Mouse (Mus musculus): ENCODE results near the gene Phactr2. TPM values are rescaled to one million over a fixed set of nuclear protein-coding genes. Genes with fewer than 3 reads are reported as not detected.
A peak's percentile ranks its signal among the peaks of the same experiment; 100 is the strongest.
"Not testable (repeated sequence)": the region's sequence is repeated elsewhere in the genome, so short reads cannot be mapped to it uniquely, and the experiment has no call there.

Phactr2 gene
- total and polyA plus RNA-seq, 3 experiments: not detected

- no peaks in the 10 kb centered on the region for H3K4me1 ChIP-seq (ENCODE audit: control insufficient read depth in 1 of 2, insufficient read depth in 2 of 2, low read length in 2 of 2)
- H3K27me3 ChIP-seq (ENCODE audit: control insufficient read depth in 1 of 2, insufficient read depth in 2 of 2, low read length in 2 of 2): no peaks in the 10 kb centered on the region
- H3K9ac ChIP-seq (ENCODE audit: control insufficient read depth, low read depth, low read length, poor library complexity, severe bottlenecking): no peak overlapping the region
- H3K27ac ChIP-seq (ENCODE audit: control insufficient read depth, low read depth, low read length): no peak overlapping the region
- H3K4me3 ChIP-seq (ENCODE audit: control insufficient read depth in 1 of 2, insufficient read depth in 1 of 2, low read depth in 2 of 2, low read length in 2 of 2): no peak overlapping the region
- H3K9me3 ChIP-seq (replicated peaks; ENCODE audit: insufficient read depth, low read length): no peaks in the 10 kb centered on the region
- no peaks in the 10 kb centered on the region for H3K36me3 ChIP-seq (ENCODE audit: control insufficient read depth in 1 of 2, insufficient read depth in 2 of 2, low read length in 2 of 2)
- DNase-seq (ENCODE audit: low read depth, low spot score): no peak
- TF ChIP-seq SMC3 (IDR thresholded peaks at IDR 0.05; ENCODE audit: low read depth, low read length) (no peak), ETS1 (IDR thresholded peaks at IDR 0.05; ENCODE audit: low read depth, low read length) (no peak), TBP (IDR thresholded peaks at IDR 0.05; ENCODE audit: low read depth, low read length) (no peak), KAT2A (conservative IDR thresholded peaks at IDR 0.05; ENCODE audit: low read depth, low read length) (no peak), MXI1 (IDR thresholded peaks at IDR 0.05; ENCODE audit: low read depth, low read length) (no peak), CHD1 (IDR thresholded peaks at IDR 0.05; ENCODE audit: low read depth, low read length) (no peak), POLR2AphosphoS2 (IDR thresholded peaks at IDR 0.05; ENCODE audit: low read length) (no peak), ZMIZ1 (IDR thresholded peaks at IDR 0.05; ENCODE audit: low read depth, low read length) (no peak), ELF1 (IDR thresholded peaks at IDR 0.05; ENCODE audit: low read depth, low read length) (no peak)
- no peaks in the 10 kb centered on the region for H3K79me2 ChIP-seq (ENCODE audit: control insufficient read depth, insufficient read depth, low read length, poor library complexity)
These were observed 7.3 kb downstream of the Phactr2 start for GRCm38 (mm10) chr10:13466925-13467324.

- not testable (repeated sequence) for H3K9ac ChIP-seq (ENCODE audit: control insufficient read depth, low read depth, low read length, poor library complexity, severe bottlenecking); H3K27me3 ChIP-seq (ENCODE audit: control insufficient read depth in 1 of 2, insufficient read depth in 2 of 2, low read length in 2 of 2); H3K79me2 ChIP-seq (ENCODE audit: control insufficient read depth, insufficient read depth, low read length, poor library complexity); DNase-seq (ENCODE audit: low read depth, low spot score); H3K4me1 ChIP-seq (ENCODE audit: control insufficient read depth in 1 of 2, insufficient read depth in 2 of 2, low read length in 2 of 2); H3K36me3 ChIP-seq (ENCODE audit: control insufficient read depth in 1 of 2, insufficient read depth in 2 of 2, low read length in 2 of 2); H3K4me3 ChIP-seq (ENCODE audit: control insufficient read depth in 1 of 2, insufficient read depth in 1 of 2, low read depth in 2 of 2, low read length in 2 of 2); H3K27ac ChIP-seq (ENCODE audit: control insufficient read depth, low read depth, low read length); H3K9me3 ChIP-seq (replicated peaks; ENCODE audit: insufficient read depth, low read length)
These were observed 9.9 kb downstream of the Phactr2 start for GRCm38 (mm10) chr10:13464295-13464694.

GRCm38 (mm10) chr10:13453200-13453990, 20.8 kb downstream of the Phactr2 start:
- no peaks in the 10 kb centered on the region for H3K4me1 ChIP-seq (ENCODE audit: control insufficient read depth in 1 of 2, insufficient read depth in 2 of 2, low read length in 2 of 2)
- TF ChIP-seq KAT2A (conservative IDR thresholded peaks at IDR 0.05; ENCODE audit: low read depth, low read length): no peak
- 0 out of 4 replicates have a peak, but pooled peaks of 1 of the 2 experiments have one; percentile 6 for TF ChIP-seq EP300 (IDR thresholded peaks at IDR 0.05; ENCODE audit: low read depth in 1 of 2, low read length in 2 of 2)
- no peak for TF ChIP-seq ZC3H11A (IDR thresholded peaks at IDR 0.05; ENCODE audit: low read depth, low read length)
- no peak for TF ChIP-seq USF1 (IDR thresholded peaks at IDR 0.05; ENCODE audit: low read depth, low read length)
- H3K36me3 ChIP-seq (ENCODE audit: control insufficient read depth in 1 of 2, insufficient read depth in 2 of 2, low read length in 2 of 2): no peaks in the 10 kb centered on the region
- no peak overlapping the region for H3K9ac ChIP-seq (ENCODE audit: control insufficient read depth, low read depth, low read length, poor library complexity, severe bottlenecking)
- no peak overlapping the region for H3K4me3 ChIP-seq (ENCODE audit: control insufficient read depth in 1 of 2, insufficient read depth in 1 of 2, low read depth in 2 of 2, low read length in 2 of 2)
- no peaks in the 10 kb centered on the region for H3K79me2 ChIP-seq (ENCODE audit: control insufficient read depth, insufficient read depth, low read length, poor library complexity)
- H3K27ac ChIP-seq (ENCODE audit: control insufficient read depth, low read depth, low read length): no peak overlapping the region
- DNase-seq (ENCODE audit: low read depth, low spot score): peak; percentile 10
- H3K27me3 ChIP-seq (ENCODE audit: control insufficient read depth in 1 of 2, insufficient read depth in 2 of 2, low read length in 2 of 2): no peaks in the 10 kb centered on the region
- no peaks in the 10 kb centered on the region for H3K9me3 ChIP-seq (replicated peaks; ENCODE audit: insufficient read depth, low read length)
